Mouse (Mus musculus) bone marrow, adult 2 months (tissue): ENCODE data around the gene Cyp21a1.
A peak's percentile ranks its signal among the peaks of the same experiment; 100 is the strongest.

Source experiments
- CTCF ChIP-seq: fragments of 200-500 bp; IDR thresholded peaks from 2 replicates; pipeline ENCODE4 v1.5.1; 2011; ENCODE audit warnings: low read length, control low read depth; ENCODE audit not compliant: control insufficient read depth, insufficient read depth
- POLR2A ChIP-seq: fragments of 200-500 bp; IDR thresholded peaks from 2 replicates; pipeline ENCODE4 v1.6.1; 2011; ENCODE audit warnings: low read depth, mild to moderate bottlenecking, control low read depth, low read length, borderline replicate concordance; ENCODE audit not compliant: control insufficient read depth

GRCm38 (mm10) chr17:34804871-34805562 lies 656 bp upstream of the Cyp21a1 start:
- peak; percentile 33; the same call in 1 of the 2 replicates for TF ChIP-seq CTCF
- TF ChIP-seq POLR2A = no peak
